Mouse (Mus musculus): Measurements from ENCODE around the gene Usf1.

Gene Usf1

DNA sequence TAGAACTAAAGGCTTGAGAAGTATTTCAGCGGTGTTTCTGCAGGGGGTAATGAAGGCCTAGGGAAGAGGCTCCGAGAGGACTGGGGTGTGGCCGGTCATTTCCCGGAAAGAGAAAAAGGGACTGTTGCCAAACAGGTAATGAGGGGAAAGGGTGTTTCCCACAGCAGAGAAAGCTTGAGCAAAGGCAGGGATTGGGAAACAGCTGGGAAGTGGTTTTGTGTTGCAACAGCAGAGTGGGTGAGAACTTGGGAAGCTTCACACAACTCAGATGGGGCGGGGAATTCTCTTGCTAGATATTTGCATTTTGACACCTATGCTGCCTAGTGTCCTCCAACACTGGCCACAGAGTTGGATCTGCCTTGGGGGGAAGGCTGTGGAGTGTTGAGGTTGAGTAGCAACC, 41.8 kb downstream of the Usf1 start:
- DNase-seq (ENCODE audit: low spot score): no peak

GRCm38 (mm10) chr1:171454926-171455325, 43.8 kb downstream of the Usf1 start:
- no peak for DNase-seq (ENCODE audit: low spot score)

DNA sequence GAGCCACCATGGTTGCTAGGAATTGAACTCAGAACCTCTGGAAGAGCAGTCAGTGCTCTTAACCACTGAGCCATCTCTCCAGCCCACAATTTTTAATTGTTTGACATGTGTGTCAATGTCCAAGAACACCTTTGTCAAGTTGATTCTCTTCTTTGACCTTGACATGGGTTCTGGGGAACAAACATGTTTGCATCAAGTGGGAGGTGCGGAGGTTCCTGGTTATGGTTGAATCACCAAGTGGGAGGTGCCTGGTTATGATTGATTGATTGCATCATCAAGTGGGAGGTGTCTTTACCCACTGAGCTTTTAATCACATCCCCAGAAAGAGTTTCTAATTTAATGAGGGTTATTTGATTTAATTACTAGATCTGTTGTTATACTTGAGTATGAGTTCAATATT, 46.5 kb downstream of the Usf1 start:
- DNase-seq (ENCODE audit: low spot score): no peak

GRCm38 (mm10) chr1:171459791-171460190, 48.7 kb downstream of the Usf1 start:
- DNase-seq (ENCODE audit: low spot score): no peak

DNA sequence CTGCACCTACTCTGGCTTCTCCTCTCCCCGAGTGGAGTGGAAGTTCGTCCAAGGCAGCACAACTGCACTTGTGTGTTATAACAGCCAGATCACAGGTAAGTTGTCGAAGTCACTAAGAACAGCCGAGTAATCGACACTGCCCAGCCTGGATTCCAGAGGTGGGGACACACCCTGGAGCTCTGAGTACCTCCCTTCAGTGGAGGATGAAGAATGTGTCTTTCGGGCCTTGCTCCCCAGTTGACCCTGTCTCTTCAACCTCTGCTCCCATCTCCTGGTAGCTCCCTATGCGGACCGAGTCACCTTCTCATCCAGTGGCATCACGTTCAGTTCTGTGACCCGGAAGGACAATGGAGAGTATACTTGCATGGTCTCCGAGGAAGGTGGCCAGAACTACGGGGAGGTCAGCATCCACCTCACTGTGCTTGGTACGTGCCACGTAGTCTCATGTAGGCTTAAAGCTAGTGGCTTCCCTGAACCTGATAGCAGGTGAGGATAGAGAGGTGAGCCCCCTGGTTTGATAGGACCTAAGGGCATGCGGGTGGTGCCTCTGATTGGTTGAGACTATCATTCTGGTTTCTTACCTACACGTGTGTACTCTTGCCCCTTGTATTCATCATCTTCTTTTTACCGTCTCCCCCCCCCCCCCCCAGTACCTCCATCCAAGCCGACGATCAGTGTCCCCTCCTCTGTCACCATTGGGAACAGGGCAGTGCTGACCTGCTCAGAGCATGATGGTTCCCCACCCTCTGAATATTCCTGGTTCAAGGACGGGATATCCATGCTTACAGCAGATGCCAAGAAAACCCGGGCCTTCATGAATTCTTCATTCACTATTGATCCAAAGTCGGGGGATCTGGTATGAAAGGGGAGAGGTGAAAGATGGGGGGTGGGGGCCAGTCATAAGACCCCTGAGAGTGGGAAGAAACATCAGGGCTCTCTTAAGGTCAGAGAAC, 49.7 kb downstream of the Usf1 start:
- no peak for DNase-seq (ENCODE audit: low spot score)

DNA sequence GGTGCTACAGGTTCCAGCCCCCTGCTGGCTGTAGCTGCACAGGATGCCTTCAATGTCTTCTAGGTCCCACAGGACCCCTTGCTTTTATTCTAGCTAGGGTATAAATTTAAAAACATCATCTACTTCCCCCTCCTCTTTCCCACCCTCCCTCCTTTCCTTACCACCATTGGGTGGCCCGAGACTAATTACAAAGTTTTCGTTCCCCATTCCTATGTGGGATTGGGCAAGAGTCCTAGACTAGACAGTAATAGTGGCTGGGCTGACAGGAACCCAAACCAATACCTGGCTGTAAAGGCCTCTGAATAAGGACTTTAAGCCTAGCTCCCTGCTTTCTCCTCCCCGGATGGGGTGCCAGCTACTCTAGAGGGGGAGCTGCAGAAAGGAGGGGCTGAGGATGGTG, 52.0 kb downstream of the Usf1 start:
- no peak for DNase-seq (ENCODE audit: low spot score)

- DNase-seq (ENCODE audit: low spot score): no peak
Measured at GRCm38 (mm10) chr1:171465749-171466412, 54.8 kb downstream of the Usf1 start.

DNA sequence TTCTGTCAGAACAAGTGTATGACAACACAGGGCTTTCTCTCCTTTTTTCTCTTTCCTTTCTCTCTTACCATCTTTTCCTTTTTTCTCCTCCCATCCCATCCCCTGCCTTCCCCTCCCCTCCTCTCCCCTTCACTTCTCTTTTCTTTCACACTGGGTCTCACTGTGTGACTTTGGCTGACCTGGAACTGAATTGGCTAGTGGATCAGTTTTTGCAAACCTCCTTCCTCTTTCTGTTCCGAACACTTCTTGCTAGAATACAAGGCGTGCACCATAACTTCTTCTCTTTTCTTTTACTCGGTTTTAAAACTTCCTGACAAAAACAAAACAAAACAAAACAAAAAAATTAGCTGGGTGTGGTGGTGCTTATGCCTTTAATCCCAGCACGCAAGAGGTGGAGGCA, 55.5 kb downstream of the Usf1 start:
- DNase-seq (ENCODE audit: low spot score): no peak

Data from urinary bladder, postnatal 14 days (tissue).